Mouse (Mus musculus) ovary, adult 18-20 months (tissue): Measurements from ENCODE around the gene Stard5.

Experiments
- DNase-seq: peaks from one replicate; pipeline ENCODE4 v3.0.0; 2022; ENCODE audit warnings: low spot score, mixed read lengths

The Stard5 gene

DNA sequence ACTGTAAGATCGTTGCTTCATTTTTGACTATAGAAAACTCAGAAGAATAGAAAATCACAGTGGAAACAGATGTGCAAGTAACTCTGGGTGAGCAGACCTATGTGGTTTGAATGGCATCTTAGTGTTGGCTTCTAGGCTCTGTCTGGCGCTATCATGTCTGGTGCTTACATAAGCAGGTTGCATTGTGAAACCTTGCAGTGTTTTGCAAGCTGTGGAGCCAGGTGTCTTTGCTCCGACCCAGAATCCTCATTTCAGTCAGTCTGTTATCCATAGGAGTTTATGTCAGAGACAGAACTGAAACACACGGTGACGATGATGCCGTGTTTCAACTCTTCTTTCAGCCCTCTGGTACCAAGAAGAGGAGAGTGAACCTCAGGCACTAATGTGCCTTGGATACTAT lies 2.1 kb downstream of the Stard5 start:
- no peak for DNase-seq

- DNase-seq: no peak
These were observed 4.0 kb downstream of the Stard5 start for GRCm38 (mm10) chr7:83635726-83636125.

DNA sequence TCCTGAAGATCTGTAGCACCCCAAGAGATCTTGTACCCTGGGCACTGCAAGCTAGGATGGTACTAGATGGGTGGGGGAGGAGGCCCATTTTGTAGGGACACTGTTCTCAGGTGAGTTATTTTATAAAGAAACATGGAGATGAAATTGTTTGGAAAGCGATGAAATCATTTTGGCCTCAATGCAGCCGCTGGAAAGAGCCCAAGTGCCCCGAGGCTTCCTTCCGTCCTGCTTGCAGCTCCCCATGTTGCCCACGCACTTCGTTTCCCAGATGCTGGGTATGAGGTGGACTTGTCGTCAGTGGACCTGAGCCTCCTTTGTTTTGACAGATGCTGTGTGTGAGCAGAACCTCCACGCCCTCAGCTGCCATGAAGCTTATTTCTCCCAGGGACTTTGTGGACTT lies 4.7 kb downstream of the Stard5 start:
- DNase-seq: no peak

DNA sequence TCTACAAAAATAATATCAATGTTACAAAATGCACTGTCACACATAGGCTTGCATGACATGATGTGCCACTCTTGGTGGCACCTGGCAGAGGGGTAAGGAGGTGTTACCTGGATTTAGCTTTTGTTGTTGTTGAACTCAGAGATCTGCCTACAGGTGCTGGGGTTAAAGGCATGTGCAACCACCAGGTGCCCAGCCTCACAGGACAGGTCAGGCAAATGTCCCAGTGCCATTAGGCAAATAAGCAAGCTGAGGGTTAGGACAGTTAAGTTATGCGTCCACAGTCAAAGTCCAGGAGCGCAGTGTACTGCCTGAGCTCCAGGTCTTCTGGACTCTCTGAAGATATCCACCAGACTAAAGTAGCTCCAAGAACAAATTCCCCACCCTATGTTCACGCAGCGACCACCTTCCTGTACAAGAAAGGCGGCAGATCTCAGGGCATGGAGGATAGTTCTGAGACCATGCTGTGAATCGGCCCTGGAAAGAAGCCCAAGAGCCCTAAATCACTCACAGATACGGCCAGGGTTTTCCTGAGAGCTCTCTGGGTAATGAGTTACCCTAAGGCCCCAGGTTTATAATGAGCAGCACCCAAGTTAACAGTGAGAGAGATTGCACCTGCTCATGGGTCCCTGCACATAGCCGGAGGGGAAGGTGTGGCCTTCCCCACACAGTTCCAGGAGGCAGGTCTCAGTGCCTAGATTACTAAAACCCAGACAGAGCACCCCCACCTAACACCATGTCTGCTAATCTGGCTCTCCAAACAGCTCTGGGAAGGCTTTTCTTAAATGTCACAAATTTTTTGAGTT lies 6.2 kb downstream of the Stard5 start:
- DNase-seq: no peak

- no peak for DNase-seq
These were observed 7.3 kb downstream of the Stard5 start for GRCm38 (mm10) chr7:83639084-83639483.

DNA sequence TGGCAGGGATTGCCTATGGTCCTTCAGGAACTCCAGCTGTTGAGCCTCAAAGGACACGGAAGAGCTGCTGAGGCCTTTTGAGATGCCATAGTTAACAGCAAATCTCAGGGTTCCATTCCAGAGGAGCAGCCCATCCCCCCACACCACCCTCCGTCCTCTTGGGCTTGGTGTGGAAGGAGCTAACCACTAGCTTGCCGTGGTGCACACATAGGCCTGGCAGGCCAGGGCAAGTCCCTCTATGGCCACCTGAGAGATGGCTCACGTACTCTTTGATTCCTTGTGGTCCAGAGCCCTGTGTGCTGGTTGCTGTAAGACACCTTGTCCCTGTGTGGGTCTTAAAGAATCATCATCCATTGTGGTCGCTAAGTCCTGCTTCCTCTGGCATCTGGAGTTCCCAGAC lies 8.8 kb downstream of the Stard5 start:
- DNase-seq: no peak

DNA sequence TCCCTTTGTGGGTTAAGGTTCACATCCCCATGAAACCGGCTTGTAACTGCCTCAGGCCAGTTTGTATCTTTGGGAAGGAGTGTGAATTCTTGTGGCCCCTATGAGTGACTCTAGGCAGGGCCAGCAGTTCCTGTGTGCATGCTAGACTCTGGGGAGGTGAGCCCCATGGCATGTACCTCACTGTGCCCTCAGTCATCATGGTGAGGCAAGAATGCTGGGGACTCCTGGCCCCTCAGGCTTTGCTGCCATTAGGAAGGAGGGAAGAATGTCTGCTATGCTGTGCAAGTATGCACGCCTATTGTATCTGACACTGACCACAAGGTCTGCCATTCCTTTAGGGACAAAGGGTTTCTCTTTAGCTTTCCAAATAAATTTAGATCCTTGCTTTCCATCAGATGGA lies 9.4 kb downstream of the Stard5 start:
- no peak for DNase-seq

DNA sequence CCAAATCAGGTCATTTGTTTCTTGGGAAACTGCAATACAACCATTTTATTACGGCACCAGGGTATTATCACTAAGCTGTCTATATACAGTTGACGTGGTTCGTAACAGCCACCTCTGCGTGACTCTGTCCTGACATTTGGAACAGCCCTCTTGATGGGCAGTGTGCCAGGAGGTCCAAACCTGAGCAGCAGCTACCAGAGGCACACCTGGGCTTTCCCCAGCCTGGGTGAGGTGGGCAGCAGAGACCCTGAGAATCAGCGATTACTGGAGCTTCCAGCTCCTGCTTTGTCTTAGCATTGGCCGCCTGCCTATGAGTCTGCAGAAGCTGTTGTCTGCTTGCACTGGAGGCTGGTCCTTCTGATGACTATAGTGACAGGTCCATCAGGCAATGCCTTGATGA lies 11.8 kb downstream of the Stard5 start:
- DNase-seq: no peak

DNA sequence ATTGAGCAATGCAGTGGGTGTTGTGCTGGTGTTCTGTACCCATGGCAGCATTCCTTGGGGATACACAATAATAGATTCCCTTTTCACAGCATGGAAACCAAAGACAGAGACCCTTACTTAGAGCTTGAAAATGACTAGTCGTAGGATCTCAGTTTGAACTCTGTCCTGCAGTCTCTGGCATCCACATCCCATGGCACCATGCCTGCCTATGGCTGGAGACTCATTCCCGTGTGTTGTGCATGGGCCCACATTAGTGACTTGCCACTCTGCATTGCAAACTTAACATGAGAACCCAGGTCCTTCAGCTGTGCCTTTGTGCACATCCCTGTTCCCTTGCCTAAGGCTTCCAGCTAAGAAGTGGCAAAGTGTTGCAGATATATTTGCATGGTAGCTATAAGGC lies 13.0 kb downstream of the Stard5 start:
- no peak for DNase-seq

- DNase-seq: no peak
These were observed 13.7 kb downstream of the Stard5 start for GRCm38 (mm10) chr7:83645476-83645875.

DNA sequence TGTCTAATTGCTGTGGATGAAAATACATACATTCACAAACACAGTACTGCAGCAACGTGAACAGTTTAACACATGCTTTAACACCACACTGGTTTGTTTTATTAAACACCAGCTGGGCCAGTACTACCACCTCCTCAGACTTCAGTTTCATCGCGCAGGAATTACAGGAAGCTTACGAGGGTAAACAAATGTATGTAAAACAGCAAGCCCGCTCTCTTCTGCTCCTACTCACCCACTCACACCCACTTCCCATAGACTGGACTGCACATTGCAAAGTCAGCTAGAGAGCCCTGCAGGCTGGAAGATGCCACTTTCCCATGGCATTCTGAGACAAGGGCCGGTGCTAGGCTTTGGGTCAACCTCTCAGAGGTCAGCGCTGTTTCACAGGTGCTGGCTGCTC lies 17.0 kb downstream of the Stard5 start:
- no peak for DNase-seq

DNA sequence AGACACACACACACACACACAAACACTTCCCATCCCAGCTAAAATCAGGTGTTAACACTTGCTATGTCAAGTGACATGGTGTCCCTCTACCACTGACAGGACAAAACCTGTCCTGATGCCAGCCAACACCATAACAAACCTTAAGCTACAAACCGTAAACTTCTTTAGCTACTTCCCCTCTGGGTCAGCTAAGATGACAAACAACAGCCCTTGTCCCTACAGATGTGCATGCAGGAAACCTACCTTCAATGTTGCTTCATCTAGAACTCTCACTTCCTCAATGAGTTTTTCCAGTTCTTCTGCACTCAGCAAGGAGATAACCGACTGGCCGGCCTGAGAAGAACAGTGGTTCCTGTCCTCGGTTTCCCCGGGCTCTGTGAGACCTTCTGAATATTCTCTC lies 18.9 kb downstream of the Stard5 start:
- DNase-seq: no peak

DNA sequence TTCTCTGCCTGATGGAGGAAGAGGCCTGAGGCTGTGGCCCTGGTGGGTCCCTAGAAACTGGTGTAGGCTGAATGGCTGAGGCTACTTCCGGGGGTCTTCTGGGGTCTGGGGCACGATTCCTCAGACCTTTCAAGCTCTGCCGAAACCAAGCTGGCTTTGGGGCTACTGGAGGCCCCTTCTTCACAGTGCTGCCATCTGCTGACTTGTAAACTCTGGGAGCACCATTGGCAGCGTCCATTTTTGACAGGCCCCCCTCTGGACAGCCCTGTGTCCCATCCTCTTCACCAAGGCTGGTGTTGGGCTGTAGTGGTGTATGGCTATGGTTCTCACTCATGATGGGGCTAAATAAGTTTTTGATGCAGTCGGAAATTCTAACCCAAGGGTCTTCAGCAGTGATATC lies 20.7 kb downstream of the Stard5 start:
- no peak for DNase-seq

DNA sequence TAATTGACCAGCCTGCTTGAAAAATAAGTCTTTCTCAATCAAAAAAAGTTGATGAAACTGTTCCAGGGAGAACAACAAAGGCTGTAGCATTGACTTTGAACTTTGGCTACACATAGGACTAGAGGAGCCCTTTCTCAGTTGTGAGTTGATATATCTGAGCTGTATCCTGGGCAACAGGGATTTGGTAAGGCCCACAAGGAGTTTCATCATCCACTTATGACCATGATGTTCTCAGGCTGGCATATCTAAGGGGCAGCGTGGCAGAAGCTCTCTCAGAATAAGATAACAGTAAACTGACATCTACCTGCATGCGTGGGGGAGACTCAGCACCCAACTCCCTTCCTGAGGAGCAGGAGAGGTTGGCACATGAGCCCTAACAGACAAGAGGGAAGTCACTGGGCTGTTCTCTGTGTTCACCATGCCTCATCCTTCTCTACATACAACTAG lies 21.9 kb downstream of the Stard5 start:
- DNase-seq: no peak

DNA sequence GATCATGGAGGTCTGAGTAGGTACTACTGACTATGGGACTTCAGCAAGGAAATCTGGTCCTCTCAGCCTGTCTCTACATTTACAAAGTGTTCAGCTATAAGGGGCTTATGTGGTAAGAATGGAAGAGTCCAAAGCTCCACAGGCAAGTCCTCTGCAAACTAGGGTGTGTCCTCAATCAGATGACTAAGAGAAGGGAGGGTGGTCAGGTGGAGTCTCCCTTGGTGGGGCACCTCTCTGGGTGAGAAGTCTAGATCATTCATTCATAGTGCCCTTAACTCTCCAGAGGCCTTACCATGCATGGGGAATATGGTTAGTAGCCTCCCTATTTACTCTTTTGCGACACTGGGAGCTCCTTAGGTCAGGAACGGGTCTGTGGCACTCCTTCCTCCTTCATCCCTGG lies 22.4 kb downstream of the Stard5 start:
- no peak for DNase-seq

DNA sequence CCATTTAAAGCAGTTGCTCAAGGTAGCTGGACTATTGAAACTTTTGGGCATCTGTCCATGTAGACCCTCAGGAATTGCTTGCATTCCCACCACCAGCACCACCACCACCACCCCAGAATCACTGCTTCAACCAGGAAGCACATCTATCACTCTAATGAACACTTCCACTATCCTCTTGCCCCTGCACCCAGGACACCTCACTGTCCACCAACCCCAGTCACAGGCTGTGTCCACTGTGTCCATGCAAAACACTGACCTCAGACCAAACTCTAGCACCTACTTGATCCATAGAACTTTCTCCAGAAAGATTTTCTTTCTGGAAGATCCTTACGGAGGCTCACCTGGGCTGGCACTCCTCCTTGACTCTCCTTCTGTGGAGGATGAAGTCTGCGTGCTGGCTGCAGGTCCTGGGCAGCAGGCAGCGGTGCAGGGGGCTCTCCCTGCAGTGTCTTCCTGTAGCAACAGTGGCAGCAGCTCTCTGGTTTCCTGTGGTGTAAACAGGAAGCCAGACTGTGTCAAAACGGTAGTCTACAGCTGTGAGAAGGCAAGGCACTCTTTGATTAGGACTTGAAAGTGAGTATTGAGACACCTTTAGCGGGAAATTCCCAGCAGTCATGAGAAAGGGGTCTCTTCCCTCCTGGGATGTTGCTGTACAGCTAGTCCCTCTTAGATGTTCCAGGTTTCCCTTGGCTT lies 23.3 kb downstream of the Stard5 start:
- no peak for DNase-seq

DNA sequence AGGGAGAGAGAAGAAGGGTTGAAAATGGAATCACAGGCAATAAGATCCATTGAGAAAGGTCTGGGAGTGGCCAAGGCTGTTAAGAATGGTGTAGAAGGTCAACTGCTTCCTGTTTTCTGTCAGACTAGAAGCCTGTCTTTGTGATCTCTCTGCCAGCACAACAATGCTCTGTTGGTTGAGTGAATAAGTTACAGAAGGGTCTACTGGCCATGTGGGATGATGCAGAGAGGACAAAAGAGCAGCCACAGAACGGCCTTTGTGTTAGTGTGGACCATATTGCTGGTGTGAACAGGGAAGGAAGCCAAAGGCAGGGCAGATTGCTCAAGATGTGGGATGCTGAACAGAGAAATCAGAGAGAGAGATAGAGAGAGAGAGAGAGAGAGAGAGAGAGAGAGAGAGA lies 27.0 kb downstream of the Stard5 start:
- DNase-seq: no peak

DNA sequence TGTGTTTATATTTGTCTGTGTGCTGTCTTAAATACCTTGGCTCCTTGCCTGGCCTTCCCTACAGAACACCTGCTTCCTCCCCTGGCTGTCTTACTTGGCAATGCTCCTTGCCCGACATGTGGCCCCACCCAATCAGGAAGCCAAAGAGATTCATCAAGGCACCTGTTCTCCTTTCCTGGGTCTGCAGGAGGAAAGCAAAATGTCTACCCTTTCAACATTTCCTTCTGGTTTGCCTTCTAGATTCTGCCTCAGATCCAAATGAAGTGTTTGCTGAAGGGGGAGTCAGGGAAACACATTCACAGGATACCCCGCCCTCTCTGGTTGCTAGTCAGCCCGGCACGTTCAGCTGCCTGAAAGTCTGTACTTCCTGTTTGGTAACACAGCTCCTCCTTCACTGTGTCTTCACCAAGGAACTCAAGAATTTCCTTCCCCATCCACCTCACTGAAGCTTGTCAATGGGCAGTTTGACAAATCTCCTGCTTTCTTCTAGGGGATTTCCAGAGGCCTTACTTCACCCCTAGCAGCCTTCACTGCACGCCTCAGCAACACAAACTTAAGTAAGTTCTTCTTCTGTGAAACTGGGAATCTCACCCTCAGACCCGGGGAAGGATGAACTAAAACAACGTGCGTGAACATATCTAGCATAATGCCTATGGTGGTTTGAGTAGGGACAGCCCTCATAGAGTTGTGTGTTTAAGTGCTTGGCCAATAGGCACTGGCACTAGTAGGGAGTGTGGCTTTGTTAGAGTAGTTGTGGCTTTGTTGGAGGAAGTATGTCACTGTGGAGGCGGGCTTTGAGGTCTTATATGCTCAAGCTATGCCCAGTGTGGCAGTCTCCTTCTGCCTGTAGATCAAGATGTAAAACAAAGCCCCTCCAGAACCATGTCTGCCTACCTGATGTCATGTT lies 27.7 kb downstream of the Stard5 start:
- no peak for DNase-seq

GRCm38 (mm10) chr7:83660273-83660691 lies 28.5 kb downstream of the Stard5 start:
- no peak for DNase-seq

GRCm38 (mm10) chr7:83661031-83661430 lies 29.3 kb downstream of the Stard5 start:
- no peak for DNase-seq

DNA sequence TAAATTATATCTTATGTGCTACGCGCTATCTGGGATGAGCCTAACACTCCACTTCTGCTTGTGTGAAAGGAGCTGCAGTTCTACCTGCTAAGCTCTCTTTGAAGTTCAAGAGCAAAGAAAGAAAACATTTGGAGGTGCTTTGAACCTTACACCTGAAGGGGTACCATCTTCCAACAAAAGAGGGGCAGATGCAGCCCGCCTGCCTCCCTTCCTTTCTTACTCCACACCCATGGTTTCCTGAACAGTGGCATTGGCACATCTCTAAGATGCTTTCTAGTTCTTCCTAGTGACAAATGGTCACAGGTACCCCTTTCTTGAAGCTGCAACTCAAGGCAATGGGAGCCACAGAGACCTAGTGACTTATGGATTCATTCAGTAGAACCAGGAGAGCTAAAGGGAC lies 30.0 kb downstream of the Stard5 start:
- DNase-seq: no peak

- no peak for DNase-seq
These were observed 31.1 kb downstream of the Stard5 start for GRCm38 (mm10) chr7:83662711-83663375.
